Mouse (Mus musculus) cerebellum, adult 2 months (tissue): ENCODE results near the gene Ankra2.

Source experiments
- CTCF ChIP-seq: fragments of 200-500 bp; IDR thresholded peaks from 2 replicates; pipeline ENCODE4 v1.5.1; 2011; ENCODE audit warnings: low read depth, mild to moderate bottlenecking, control low read depth, low read length, moderate library complexity, borderline replicate concordance; ENCODE audit not compliant: insufficient read depth
- POLR2A ChIP-seq: fragments of 200-500 bp; IDR thresholded peaks from 2 replicates; pipeline ENCODE4 v1.6.1; 2011; ENCODE audit warnings: low read length, control low read depth, borderline replicate concordance; ENCODE audit not compliant: insufficient read depth

DNA sequence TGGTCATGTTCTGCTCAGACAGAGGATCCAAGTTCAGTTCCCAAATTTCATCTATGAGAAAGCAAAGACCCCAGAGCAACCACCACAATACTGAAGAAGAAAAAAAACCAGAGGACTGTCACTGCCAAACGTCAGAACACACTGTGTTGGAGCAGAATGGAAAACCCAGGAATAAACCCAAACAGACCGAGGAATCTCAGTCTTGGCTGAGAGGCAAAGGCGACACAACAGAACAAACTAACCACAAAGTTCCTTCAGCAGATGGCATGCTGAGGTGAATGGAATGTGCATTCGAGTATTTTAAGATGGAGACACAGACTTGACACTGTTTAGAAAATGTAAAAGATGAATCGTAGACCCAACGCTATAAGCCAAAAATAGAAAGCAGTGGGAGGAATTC is 27.4 kb upstream of the Ankra2 start:
- TF ChIP-seq CTCF, result no peak
- TF ChIP-seq POLR2A, result no peak
